Mouse (Mus musculus): ENCODE measurements around the gene Zdhhc25. TPM values are rescaled to one million over a fixed set of nuclear protein-coding genes. Genes with fewer than 3 reads are reported as not detected.

The Zdhhc25 gene
- not detected in 2 replicates for polyA plus RNA-seq (2014; fragmentation: Nextera tagmentation; extraction: Ambion mirVana)

- no peak within 1 kb of the TSS for H3K9ac ChIP-seq
- DNase-seq (ENCODE audit: low spot score): no peak
- 86% methylated on average over 4 of the region's 4 CpGs for WGBS
- H3K4me3 ChIP-seq (replicated peaks; ENCODE audit: low read length): no peak within 1 kb of the TSS
- H3K27ac ChIP-seq: no peak within 1 kb of the TSS
- no peaks in the 10 kb centered on the region for H3K36me3 ChIP-seq (replicated peaks; ENCODE audit: control insufficient read depth, insufficient read depth)
- no peaks in the 10 kb centered on the region for H3K9me3 ChIP-seq (ENCODE audit: control insufficient read depth, low read length)
- no peak within 1 kb of the TSS for H3K4me2 ChIP-seq (replicated peaks)
- no peaks in the 10 kb centered on the region for H3K4me1 ChIP-seq (replicated peaks; ENCODE audit: control insufficient read depth, insufficient read depth, low read length)
- ATAC-seq (ENCODE audit: low FRiP score): no peak
- no peaks in the 10 kb centered on the region for H3K27me3 ChIP-seq (ENCODE audit: control insufficient read depth, insufficient read depth, low read length)
These were observed at the start of gene Zdhhc25 for GRCm38 (mm10) chr15:88600002-88600401. TSS of gene Zdhhc25 (plus strand) at chr15:88600302.

DNA sequence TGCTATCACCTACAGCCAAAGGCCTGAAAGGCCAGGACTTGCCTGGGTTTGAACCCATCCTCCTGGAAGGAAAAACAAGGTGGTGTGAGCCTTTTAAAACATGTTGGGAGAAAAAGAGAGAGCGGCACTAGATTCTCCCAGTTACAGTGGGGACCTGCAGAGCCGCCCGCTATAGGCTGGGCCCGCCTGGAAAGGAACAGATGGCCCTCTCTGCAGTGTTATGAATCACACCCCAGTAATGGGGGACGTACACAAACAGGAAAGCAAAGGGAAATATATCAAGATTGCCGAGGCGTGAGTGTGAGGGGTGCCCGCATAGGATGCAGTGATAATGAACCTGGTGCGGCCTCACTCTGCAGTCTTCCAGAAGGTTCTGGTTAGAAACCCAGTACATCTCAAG lies 47.2 kb upstream of the Zdhhc25 start:
- ATAC-seq (ENCODE audit: low FRiP score) (no peak), DNase-seq (ENCODE audit: low spot score) (no peak)
- Histone ChIP-seq H3K36me3 (replicated peaks; ENCODE audit: control insufficient read depth, insufficient read depth) (no peaks in the 10 kb centered on the region), H3K4me1 (replicated peaks; ENCODE audit: control insufficient read depth, insufficient read depth, low read length) (no peaks in the 10 kb centered on the region), H3K27me3 (ENCODE audit: control insufficient read depth, insufficient read depth, low read length) (no peaks in the 10 kb centered on the region), H3K9ac (no peak overlapping the region), H3K9me3 (ENCODE audit: control insufficient read depth, low read length) (no peaks in the 10 kb centered on the region), H3K4me3 (replicated peaks; ENCODE audit: low read length) (no peak overlapping the region), H3K4me2 (replicated peaks) (no peak overlapping the region), H3K27ac (no peak overlapping the region)
- WGBS: 84% methylated on average over 9 of the region's 9 CpGs

- no peaks in the 10 kb centered on the region for H3K9me3 ChIP-seq (ENCODE audit: control insufficient read depth, low read length)
- no peak overlapping the region for H3K9ac ChIP-seq
- ATAC-seq (ENCODE audit: low FRiP score): no peak
- no peaks in the 10 kb centered on the region for H3K27me3 ChIP-seq (ENCODE audit: control insufficient read depth, insufficient read depth, low read length)
- peaks cover 10% of the 10 kb centered on the region for H3K4me1 ChIP-seq (replicated peaks; ENCODE audit: control insufficient read depth, insufficient read depth, low read length)
- H3K4me2 ChIP-seq (replicated peaks): no peak overlapping the region
- H3K27ac ChIP-seq: no peak overlapping the region
- 14% methylated on average over 8 of the region's 8 CpGs for WGBS
- no peak overlapping the region for H3K4me3 ChIP-seq (replicated peaks; ENCODE audit: low read length)
- H3K36me3 ChIP-seq (replicated peaks; ENCODE audit: control insufficient read depth, insufficient read depth): no peaks in the 10 kb centered on the region
- DNase-seq (ENCODE audit: low spot score): peak; percentile 79
These were observed 44.6 kb upstream of the Zdhhc25 start for GRCm38 (mm10) chr15:88555476-88555875.

DNA sequence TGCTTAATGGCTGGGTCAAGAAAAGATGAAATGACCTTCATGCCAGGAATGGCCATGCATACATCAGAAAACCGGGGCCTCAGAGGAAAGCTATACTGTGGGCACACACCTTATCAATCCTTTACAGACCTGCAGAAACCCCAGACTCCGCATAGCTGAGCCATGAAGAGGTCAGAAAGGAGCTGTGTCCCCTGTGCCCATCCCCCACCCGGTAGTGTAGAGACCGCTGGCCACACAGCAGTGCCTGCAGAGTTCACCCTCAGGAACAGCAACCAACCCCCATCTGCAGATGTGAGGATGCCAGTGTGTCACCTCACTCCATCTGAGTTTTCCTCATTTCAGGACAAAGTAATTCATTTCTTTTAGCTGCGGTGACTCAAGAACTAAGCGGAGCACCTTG lies 39.5 kb upstream of the Zdhhc25 start:
- Histone ChIP-seq H3K4me3 (replicated peaks; ENCODE audit: low read length) (no peak overlapping the region), H3K27ac (no peak overlapping the region), H3K9ac (no peak overlapping the region), H3K36me3 (replicated peaks; ENCODE audit: control insufficient read depth, insufficient read depth) (no peaks in the 10 kb centered on the region), H3K4me2 (replicated peaks) (peak overlapping the region; percentile 47; the same call in 1 of the 2 replicates), H3K9me3 (ENCODE audit: control insufficient read depth, low read length) (no peaks in the 10 kb centered on the region), H3K27me3 (ENCODE audit: control insufficient read depth, insufficient read depth, low read length) (no peaks in the 10 kb centered on the region), H3K4me1 (replicated peaks; ENCODE audit: control insufficient read depth, insufficient read depth, low read length) (peaks cover 20% of the 10 kb centered on the region)
- WGBS: 58% methylated on average over 6 of the region's 6 CpGs
- ATAC-seq (ENCODE audit: low FRiP score) (no peak), DNase-seq (ENCODE audit: low spot score) (no peak)

GRCm38 (mm10) chr15:88561058-88561730 lies 38.9 kb upstream of the Zdhhc25 start:
- H3K27me3 ChIP-seq (ENCODE audit: control insufficient read depth, insufficient read depth, low read length): no peaks in the 10 kb centered on the region
- no peaks in the 10 kb centered on the region for H3K36me3 ChIP-seq (replicated peaks; ENCODE audit: control insufficient read depth, insufficient read depth)
- peak overlapping the region; percentile 31; the same call in 1 of the 2 replicates for H3K9ac ChIP-seq
- H3K4me3 ChIP-seq (replicated peaks; ENCODE audit: low read length): no peak overlapping the region; the same call in 1 of the 2 replicates
- H3K4me2 ChIP-seq (replicated peaks): peak overlapping the region; percentile 47
- H3K27ac ChIP-seq: peak overlapping the region; percentile 39; the same call in 1 of the 2 replicates
- WGBS: 4% methylated on average over 22 of the region's 22 CpGs
- DNase-seq (ENCODE audit: low spot score) (peak; percentile 73), ATAC-seq (ENCODE audit: low FRiP score) (peak; percentile 48; the same call in 1 of the 2 replicates)
- H3K4me1 ChIP-seq (replicated peaks; ENCODE audit: control insufficient read depth, insufficient read depth, low read length): peaks cover 20% of the 10 kb centered on the region
- no peaks in the 10 kb centered on the region for H3K9me3 ChIP-seq (ENCODE audit: control insufficient read depth, low read length)

DNA sequence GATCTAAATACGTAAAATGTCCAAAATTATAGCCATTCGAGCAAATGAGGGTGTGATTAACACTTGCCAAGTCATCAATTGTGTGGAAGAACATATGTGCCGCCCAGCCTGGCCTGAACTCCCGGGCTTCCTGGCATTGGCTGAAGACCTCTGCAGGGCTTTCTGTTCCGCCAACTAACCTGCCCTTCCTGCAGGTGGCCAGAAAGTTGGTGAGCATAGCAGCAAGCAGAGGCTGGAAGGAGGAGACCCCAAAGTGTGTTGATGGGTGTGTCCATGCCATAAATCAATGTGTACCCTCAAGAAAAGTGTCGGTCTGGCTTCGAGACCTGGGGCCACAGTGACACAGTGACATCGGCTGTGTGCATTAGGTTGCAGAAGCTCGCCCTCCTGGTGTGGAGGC lies 34.8 kb upstream of the Zdhhc25 start:
- Histone ChIP-seq H3K36me3 (replicated peaks; ENCODE audit: control insufficient read depth, insufficient read depth) (no peaks in the 10 kb centered on the region), H3K4me1 (replicated peaks; ENCODE audit: control insufficient read depth, insufficient read depth, low read length) (peaks cover 12% of the 10 kb centered on the region), H3K27me3 (ENCODE audit: control insufficient read depth, insufficient read depth, low read length) (no peaks in the 10 kb centered on the region), H3K9ac (no peak overlapping the region), H3K4me2 (replicated peaks) (no peak overlapping the region), H3K9me3 (ENCODE audit: control insufficient read depth, low read length) (no peaks in the 10 kb centered on the region), H3K27ac (no peak overlapping the region), H3K4me3 (replicated peaks; ENCODE audit: low read length) (no peak overlapping the region)
- no peak for DNase-seq (ENCODE audit: low spot score)
- 87% methylated on average over 9 of the region's 9 CpGs for WGBS
- no peak for ATAC-seq (ENCODE audit: low FRiP score)

GRCm38 (mm10) chr15:88565806-88566205 lies 34.3 kb upstream of the Zdhhc25 start:
- Histone ChIP-seq H3K27ac (no peak overlapping the region), H3K27me3 (ENCODE audit: control insufficient read depth, insufficient read depth, low read length) (no peaks in the 10 kb centered on the region), H3K9ac (no peak overlapping the region), H3K9me3 (ENCODE audit: control insufficient read depth, low read length) (no peaks in the 10 kb centered on the region), H3K36me3 (replicated peaks; ENCODE audit: control insufficient read depth, insufficient read depth) (no peaks in the 10 kb centered on the region), H3K4me2 (replicated peaks) (no peak overlapping the region), H3K4me3 (replicated peaks; ENCODE audit: low read length) (no peak overlapping the region), H3K4me1 (replicated peaks; ENCODE audit: control insufficient read depth, insufficient read depth, low read length) (peaks cover 10% of the 10 kb centered on the region)
- WGBS: 65% methylated on average over 4 of the region's 4 CpGs
- no peak for ATAC-seq (ENCODE audit: low FRiP score)
- no peak for DNase-seq (ENCODE audit: low spot score)

DNA sequence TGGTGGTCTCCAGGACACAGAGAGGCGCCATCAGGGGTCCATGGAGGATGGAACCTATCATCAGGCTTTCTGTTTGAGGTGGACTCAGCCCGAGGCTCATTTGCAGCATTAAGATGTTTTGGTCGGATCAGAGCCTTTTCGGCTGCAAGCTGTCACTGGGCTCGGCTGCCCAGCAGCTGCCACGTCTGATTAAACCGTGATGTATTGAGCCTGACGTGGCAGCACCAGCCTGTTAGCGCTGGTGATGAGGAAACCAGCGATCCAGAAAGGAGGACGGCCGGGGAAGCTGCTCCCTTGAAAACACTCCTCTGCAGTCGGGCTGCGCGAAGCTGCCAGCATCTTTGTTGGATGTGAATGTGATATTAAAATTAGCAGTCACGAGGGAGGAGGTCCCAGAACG lies 29.4 kb upstream of the Zdhhc25 start:
- Histone ChIP-seq H3K27ac (0 out of 2 replicates have a peak overlapping the region, but pooled peaks have one; percentile 23), H3K9me3 (ENCODE audit: control insufficient read depth, low read length) (no peaks in the 10 kb centered on the region), H3K36me3 (replicated peaks; ENCODE audit: control insufficient read depth, insufficient read depth) (no peaks in the 10 kb centered on the region), H3K4me2 (replicated peaks) (0 out of 2 replicates have a peak overlapping the region, but pooled peaks have one; percentile 3), H3K9ac (0 out of 2 replicates have a peak overlapping the region, but pooled peaks have one; percentile 10), H3K27me3 (ENCODE audit: control insufficient read depth, insufficient read depth, low read length) (no peaks in the 10 kb centered on the region), H3K4me3 (replicated peaks; ENCODE audit: low read length) (no peak overlapping the region), H3K4me1 (replicated peaks; ENCODE audit: control insufficient read depth, insufficient read depth, low read length) (0 out of 2 replicates have a peak, but pooled peaks cover 8% of the 10 kb centered on the region)
- 39% methylated on average over 17 of the region's 17 CpGs for WGBS
- ATAC-seq (ENCODE audit: low FRiP score): 0 out of 2 replicates have a peak, but pooled peaks have one; percentile 27
- DNase-seq (ENCODE audit: low spot score): no peak

GRCm38 (mm10) chr15:88579461-88579860 lies 20.6 kb upstream of the Zdhhc25 start:
- Histone ChIP-seq H3K4me3 (replicated peaks; ENCODE audit: low read length) (no peak overlapping the region), H3K4me2 (replicated peaks) (no peak overlapping the region), H3K27ac (no peak overlapping the region), H3K9me3 (ENCODE audit: control insufficient read depth, low read length) (no peaks in the 10 kb centered on the region), H3K9ac (no peak overlapping the region), H3K4me1 (replicated peaks; ENCODE audit: control insufficient read depth, insufficient read depth, low read length) (no peaks in the 10 kb centered on the region), H3K36me3 (replicated peaks; ENCODE audit: control insufficient read depth, insufficient read depth) (no peaks in the 10 kb centered on the region), H3K27me3 (ENCODE audit: control insufficient read depth, insufficient read depth, low read length) (no peaks in the 10 kb centered on the region)
- WGBS: 87% methylated on average over 6 of the region's 6 CpGs
- DNase-seq (ENCODE audit: low spot score) (no peak), ATAC-seq (ENCODE audit: low FRiP score) (no peak)

Data from hindbrain, embryonic 14.5 days (tissue).